In genomic region chr17:27175196-27175874, GRCm38 (mm10) we compare ENCODE assay signal across 12 mouse cellular contexts. TPM values are rescaled to one million over a fixed set of nuclear protein-coding genes. Genes with fewer than 3 reads are reported as not detected.
A peak's percentile ranks its signal among the peaks of the same experiment; 100 is the strongest.
DNase-seq lines count a peak whose midpoint lies in the region; ATAC-seq and TF ChIP-seq lines count a peak whose summit lies in the region.
"Had no signal": no experiment of that assay in that cellular context is flagged by ENCODE, and none has a peak within 500 bp of the region (broad histone marks: within the 10 kb centered on the region; RNA-seq: fewer than 3 reads in every experiment).

No protein-coding gene starts in this region.

- WGBS in kidney, postnatal 0 days: 17% methylated on average over 14 of the region's 14 CpGs
- 43% methylated on average over 14 of the region's 14 CpGs for WGBS in hindbrain, embryonic 10.5 days
- 48% methylated on average over 14 of the region's 14 CpGs for WGBS in midbrain, embryonic 11.5 days
- 29% methylated on average over 14 of the region's 14 CpGs for WGBS in stomach, embryonic 16.5 days

- no peaks in the 10 kb centered on the region for H3K27me3 ChIP-seq in kidney, postnatal 0 days (ENCODE audit: insufficient read depth, low read length)
- no peaks in the 10 kb centered on the region for H3K27me3 ChIP-seq in hindbrain, embryonic 10.5 days (ENCODE audit: insufficient read depth, poor library complexity, severe bottlenecking)
- no peaks in the 10 kb centered on the region for H3K27me3 ChIP-seq in midbrain, embryonic 11.5 days (ENCODE audit: control insufficient read depth, insufficient read depth, low read length)
- H3K27me3 ChIP-seq in stomach, embryonic 16.5 days (ENCODE audit: control insufficient read depth, insufficient read depth, low read length): no peaks in the 10 kb centered on the region

- H3K9me3 ChIP-seq in kidney, postnatal 0 days (replicated peaks; ENCODE audit: low read length): no peaks in the 10 kb centered on the region
- no peaks in the 10 kb centered on the region for H3K9me3 ChIP-seq in hindbrain, embryonic 10.5 days
- no peaks in the 10 kb centered on the region for H3K9me3 ChIP-seq in midbrain, embryonic 11.5 days (ENCODE audit: control insufficient read depth, low read length)
- H3K9me3 ChIP-seq in stomach, embryonic 16.5 days (replicated peaks; ENCODE audit: control insufficient read depth, low read length): no peaks in the 10 kb centered on the region

- no peak overlapping the region for H3K9ac ChIP-seq in kidney, postnatal 0 days (ENCODE audit: low read depth, low read length)
- peak overlapping the region; percentile 33; the same call in 1 of the 2 replicates for H3K9ac ChIP-seq in midbrain, embryonic 11.5 days (ENCODE audit: low read length)
- H3K9ac ChIP-seq in stomach, embryonic 16.5 days (ENCODE audit: low read length): 0 out of 2 replicates have a peak overlapping the region, but pooled peaks have one; percentile 38

- peak; percentile 54 for DNase-seq in kidney, postnatal 0 days (ENCODE audit: low spot score)
- DNase-seq in kidney, adult 11 months: no peak
- DNase-seq in hindbrain, embryonic 10.5 days (ENCODE audit: low spot score): peak; percentile 43
- no peak for DNase-seq in midbrain, embryonic 11.5 days (ENCODE audit: low spot score, missing footprints)
- DNase-seq in gastrocnemius, adult 18-20 months (ENCODE audit: low spot score): no peak
- no peak for DNase-seq in thymus, postnatal 10 days (ENCODE audit: low spot score in 2 of 2)
- no peak for DNase-seq in frontal cortex, postnatal 10 days (ENCODE audit: low spot score in 2 of 2)
- DNase-seq: cerebellum, adult 11-12 months; heart, postnatal 36 days; thymus, postnatal 14 days had no signal

- TF ChIP-seq CTCF in kidney, postnatal 0 days (IDR thresholded peaks at IDR 0.05; ENCODE audit: low read depth): no peak

- H3K4me2 ChIP-seq in kidney, postnatal 0 days (ENCODE audit: low read length): no peak overlapping the region
- H3K4me2 ChIP-seq in midbrain, embryonic 11.5 days: no peak overlapping the region
- no peak overlapping the region for H3K4me2 ChIP-seq in stomach, embryonic 16.5 days (ENCODE audit: low read depth, low read length)

- H3K4me3 ChIP-seq in kidney, postnatal 0 days (replicated peaks; ENCODE audit: low read depth, low read length): no peak overlapping the region
- H3K4me3 ChIP-seq in hindbrain, embryonic 10.5 days: no peak overlapping the region
- H3K4me3 ChIP-seq in midbrain, embryonic 11.5 days (ENCODE audit: low read depth, low read length): no peak overlapping the region
- H3K4me3 ChIP-seq in stomach, embryonic 16.5 days (replicated peaks; ENCODE audit: low read length): no peak overlapping the region

- peak; percentile 63; the same call in 1 of the 2 replicates for ATAC-seq in kidney, postnatal 0 days (replicated peaks; ENCODE audit: low FRiP score, low read depth)
- ATAC-seq in midbrain, embryonic 11.5 days (ENCODE audit: low FRiP score): peak; percentile 71
- ATAC-seq in stomach, embryonic 16.5 days (ENCODE audit: insufficient read depth, low FRiP score): peak; percentile 59; the same call in 1 of the 2 replicates

- no peaks in the 10 kb centered on the region for H3K36me3 ChIP-seq in kidney, postnatal 0 days (ENCODE audit: insufficient read depth, low read length)
- H3K36me3 ChIP-seq in hindbrain, embryonic 10.5 days: no peaks in the 10 kb centered on the region
- H3K36me3 ChIP-seq in midbrain, embryonic 11.5 days (ENCODE audit: control insufficient read depth, insufficient read depth, low read length): no peaks in the 10 kb centered on the region
- no peaks in the 10 kb centered on the region for H3K36me3 ChIP-seq in stomach, embryonic 16.5 days (ENCODE audit: control insufficient read depth, insufficient read depth, low read length)

- no peak overlapping the region for H3K27ac ChIP-seq in kidney, postnatal 0 days
- H3K27ac ChIP-seq in hindbrain, embryonic 10.5 days: peak overlapping the region; percentile 64
- no peak overlapping the region; the same call in 1 of the 2 replicates for H3K27ac ChIP-seq in midbrain, embryonic 11.5 days (ENCODE audit: low read depth, low read length)
- no peak overlapping the region for H3K27ac ChIP-seq in stomach, embryonic 16.5 days (ENCODE audit: low read length)

- H3K4me1 ChIP-seq in kidney, postnatal 0 days (replicated peaks; ENCODE audit: insufficient read depth, low read length): no peaks in the 10 kb centered on the region
- H3K4me1 ChIP-seq in hindbrain, embryonic 10.5 days (replicated peaks): peaks cover 42% of the 10 kb centered on the region
- H3K4me1 ChIP-seq in midbrain, embryonic 11.5 days (ENCODE audit: control insufficient read depth, insufficient read depth, low read length): peaks cover 9% of the 10 kb centered on the region
- H3K4me1 ChIP-seq in stomach, embryonic 16.5 days (ENCODE audit: control insufficient read depth, insufficient read depth, low read length): no peaks in the 10 kb centered on the region

RNA-seq across cellular contexts. Expression of gene Ip6k3, which starts 7.7 kb away (rescaled TPM):
- 0.18 and 0.43 TPM in 2 replicates for polyA plus RNA-seq in kidney, postnatal 0 days (2015; fragmentation: Nextera tagmentation; extraction: Ambion mirVana)
- polyA plus RNA-seq in hindbrain, embryonic 10.5 days (2016; fragmentation: Nextera tagmentation; extraction: Ambion mirVana): 0.06 and 0.31 TPM in 2 replicates
- polyA plus RNA-seq in midbrain, embryonic 11.5 days (2014; fragmentation: Nextera tagmentation; extraction: Ambion mirVana): 0.07 and 0.48 TPM in 2 replicates
- 0.34 and 1.3 TPM in 2 replicates for polyA plus RNA-seq in stomach, embryonic 16.5 days (2015; fragmentation: Nextera tagmentation; extraction: Ambion mirVana)
- total RNA-seq in gastrocnemius, adult 18-20 months (2021): 10 to 100 TPM; 29.8 to 66.9 TPM
- total RNA-seq: megakaryocyte progenitor cell, adult 5-6 weeks had no signal

RNA-seq across cellular contexts. Expression of gene Lemd2, which starts 28.9 kb away (rescaled TPM):
- polyA plus RNA-seq in kidney, postnatal 0 days (2015; fragmentation: Nextera tagmentation; extraction: Ambion mirVana): 14.0 and 18.0 TPM in 2 replicates
- polyA plus RNA-seq in hindbrain, embryonic 10.5 days (2016; fragmentation: Nextera tagmentation; extraction: Ambion mirVana): 19.0 and 30.0 TPM in 2 replicates
- polyA plus RNA-seq in midbrain, embryonic 11.5 days (2014; fragmentation: Nextera tagmentation; extraction: Ambion mirVana): 13.2 and 16.3 TPM in 2 replicates
- 8.2 and 9.5 TPM in 2 replicates for polyA plus RNA-seq in stomach, embryonic 16.5 days (2015; fragmentation: Nextera tagmentation; extraction: Ambion mirVana)
- 10 to 100 TPM; 20.6 to 21.9 TPM for total RNA-seq in gastrocnemius, adult 18-20 months (2021)

RNA-seq across cellular contexts. Expression of gene Uqcc2, which starts 41.6 kb away (rescaled TPM):
- polyA plus RNA-seq in kidney, postnatal 0 days (2015; fragmentation: Nextera tagmentation; extraction: Ambion mirVana): 286 and 315 TPM in 2 replicates
- polyA plus RNA-seq in hindbrain, embryonic 10.5 days (2016; fragmentation: Nextera tagmentation; extraction: Ambion mirVana): 395 and 442 TPM in 2 replicates
- polyA plus RNA-seq in midbrain, embryonic 11.5 days (2014; fragmentation: Nextera tagmentation; extraction: Ambion mirVana): 316 and 332 TPM in 2 replicates
- 243 and 267 TPM in 2 replicates for polyA plus RNA-seq in stomach, embryonic 16.5 days (2015; fragmentation: Nextera tagmentation; extraction: Ambion mirVana)
- total RNA-seq in gastrocnemius, adult 18-20 months (2021): 100 to 1,000 TPM; 426 to 428 TPM

Comparison
In these comparisons a context has a peak if more than half of its experiments do, and no peak if none do; other contexts are left out.
1. DNase-seq: peak in kidney, postnatal 0 days (single experiment) and hindbrain, embryonic 10.5 days (single experiment); none in kidney, adult 11 months (single experiment), midbrain, embryonic 11.5 days (single experiment), gastrocnemius, adult 18-20 months (single experiment), thymus, postnatal 10 days (0 of 2) and frontal cortex, postnatal 10 days (0 of 2).
2. Peak in every context shown above with its lines, with median percentiles within 50 percentile points of each other: ATAC-seq.